Mouse (Mus musculus) lung, adult 2 months (tissue): ENCODE data around the gene Dnmt1. TPM values are rescaled to one million over a fixed set of nuclear protein-coding genes. Genes with fewer than 3 reads are reported as not detected.

Experiments used
- DNase-seq: peaks from one replicate; pipeline ENCODE4 v3.0.0; 2022
- H3K4me1 ChIP-seq: fragments of 200-500 bp; 2 replicates; pipeline ENCODE4 v1.6.1; 2011; ENCODE audit warnings: low read length; ENCODE audit not compliant: control insufficient read depth, insufficient read depth
- H3K4me3 ChIP-seq: fragments of 200-500 bp; replicated peaks from 2 replicates; pipeline ENCODE3; 2011; ENCODE audit warnings: low read depth, mild to moderate bottlenecking, control low read depth, low read length; ENCODE audit errors: extremely low read depth
- CTCF ChIP-seq: fragments of 200-500 bp; IDR thresholded peaks from 2 replicates; pipeline ENCODE4 v1.5.1; 2011; ENCODE audit warnings: mild to moderate bottlenecking, low read length, control low read depth; ENCODE audit not compliant: insufficient read depth
- POLR2A ChIP-seq: fragments of 200-500 bp; IDR thresholded peaks from 2 replicates; pipeline ENCODE4 v1.6.1; 2011; ENCODE audit warnings: low read depth, mild to moderate bottlenecking, control low read depth, low read length, borderline replicate concordance; ENCODE audit errors: extremely low read depth
- WGBS: fragments of 180-500 bp; shearing (Covaris S2); methylation state at CpG from one replicate; pipeline ENCODE4 v1.1.7; 2018; 5-methylcytosine and 5-hydroxymethylcytosine counted together
- polyA plus RNA-seq: library from polyadenylated mRNA; depleted of rRNA; stranded (reverse); fragments of >200 nt; gene quantifications from 2 replicates; pipeline ENCODE4 v1.2.3, GENCODE M21; 2012

The Dnmt1 gene
- polyA plus RNA-seq, 1 experiment, result 22.8 TPM

DNA sequence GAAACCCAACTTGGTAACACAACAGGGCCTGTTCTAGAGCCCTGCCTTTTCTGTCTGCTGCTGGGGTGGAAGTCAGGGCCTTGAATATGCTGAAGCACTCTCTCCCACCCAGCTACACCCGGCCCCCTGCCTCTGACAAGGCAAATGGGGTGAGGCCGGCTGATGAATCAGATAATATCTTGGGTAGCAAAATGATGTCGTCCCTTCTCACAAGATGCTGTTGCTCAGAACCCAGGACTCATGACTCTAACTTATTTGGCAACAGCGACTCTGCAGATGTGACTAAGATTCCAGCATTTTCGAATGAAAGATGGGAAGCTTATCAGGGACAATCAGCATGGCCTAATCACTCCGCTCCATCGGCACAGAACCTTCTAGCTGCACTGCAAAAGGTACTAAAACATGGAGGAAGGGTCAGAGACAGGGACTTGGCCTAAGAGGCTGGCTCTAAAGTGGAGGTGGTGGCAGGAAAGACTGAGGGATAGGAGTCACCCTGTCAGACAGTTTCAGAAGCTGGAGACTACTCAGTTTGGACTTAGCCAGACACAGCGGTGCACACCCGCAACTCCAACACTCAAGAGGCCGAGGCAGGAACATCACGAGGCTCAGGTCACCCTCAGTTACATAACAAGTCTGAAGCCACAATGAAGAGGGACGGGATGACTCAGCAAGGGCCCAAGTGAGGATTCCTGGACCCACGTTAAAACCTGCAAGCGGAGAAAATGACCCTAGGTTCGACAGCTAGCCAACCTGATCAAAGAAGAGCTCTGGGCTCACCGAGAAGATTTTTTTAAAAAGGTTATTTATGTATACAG lies 13.4 kb downstream of the Dnmt1 start:
- TF ChIP-seq POLR2A, result no peak

GRCm38 (mm10) chr9:20944697-20945370 lies 14.9 kb downstream of the Dnmt1 start:
- Histone ChIP-seq H3K4me1 (no peaks in the 10 kb centered on the region), H3K4me3 (no peak overlapping the region)
- 59% methylated on average over 4 of the region's 4 CpGs for WGBS
- DNase-seq, result no peak
- TF ChIP-seq CTCF (no peak), POLR2A (no peak)

More for the DNA sequence above, 13.4 kb downstream of the Dnmt1 start:
- Histone ChIP-seq H3K4me1 (peaks cover 1% of the 10 kb centered on the region; the same call in 1 of the 2 replicates), H3K4me3 (no peak overlapping the region)
- WGBS, result 64% methylated on average over 16 of the region's 16 CpGs
- DNase-seq, result no peak

DNA sequence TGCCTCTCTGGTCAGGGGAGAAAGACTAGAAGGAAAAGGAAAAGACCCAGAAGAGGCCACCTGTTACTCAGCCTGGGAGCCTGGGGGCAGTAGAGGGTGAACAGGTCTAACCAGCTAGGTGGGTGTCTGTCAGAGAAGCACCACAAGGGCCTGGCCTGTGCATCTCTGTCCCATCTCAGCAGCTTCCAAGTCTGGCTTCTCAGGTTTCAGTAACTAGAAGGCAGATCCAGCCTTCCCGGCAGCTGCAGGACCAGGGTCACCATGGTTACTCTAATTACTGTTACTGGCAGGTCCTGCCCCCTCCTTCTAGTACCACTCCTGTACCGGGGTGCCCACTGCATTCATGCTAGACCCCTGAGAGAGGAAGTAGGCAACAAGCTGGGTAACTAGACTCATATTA lies 15.8 kb downstream of the Dnmt1 start:
- 25% methylated on average over 2 of the region's 2 CpGs for WGBS
- DNase-seq, result no peak
- no peak for TF ChIP-seq POLR2A
- TF ChIP-seq CTCF, result no peak
- no peaks in the 10 kb centered on the region for H3K4me1 ChIP-seq
- H3K4me3 ChIP-seq, result no peak overlapping the region

- WGBS, result 83% methylated on average over 7 of the region's 7 CpGs
- TF ChIP-seq CTCF (no peak), POLR2A (no peak)
- no peak for DNase-seq
- Histone ChIP-seq H3K4me1 (no peaks in the 10 kb centered on the region), H3K4me3 (no peak overlapping the region)
Measured at GRCm38 (mm10) chr9:20943396-20943795, 16.3 kb downstream of the Dnmt1 start.

- 88% methylated on average over 3 of the region's 3 CpGs for WGBS
- TF ChIP-seq POLR2A (no peak), CTCF (no peak)
- Histone ChIP-seq H3K4me1 (no peaks in the 10 kb centered on the region), H3K4me3 (no peak overlapping the region)
- DNase-seq, result no peak
Measured at GRCm38 (mm10) chr9:20923258-20923657, 36.4 kb downstream of the Dnmt1 start.

DNA sequence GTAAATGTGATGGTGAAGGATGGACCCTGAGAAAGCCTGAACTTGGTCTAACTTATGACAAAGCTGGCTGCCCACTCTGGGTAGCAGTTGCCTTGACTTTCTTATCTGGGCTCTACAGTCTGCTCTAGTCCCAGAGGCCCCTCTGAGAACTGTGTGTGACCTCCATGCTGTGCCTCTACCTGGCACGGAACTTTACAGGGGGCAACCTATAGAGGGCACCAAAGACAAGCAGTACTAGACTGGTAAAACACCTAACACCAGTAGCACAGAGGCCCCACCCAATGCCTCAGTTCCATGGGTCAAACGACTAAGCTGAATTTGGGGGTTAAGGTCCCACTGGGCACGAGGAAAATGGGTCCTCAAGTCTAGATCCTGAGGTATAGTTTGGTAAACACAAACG lies 43.5 kb downstream of the Dnmt1 start:
- TF ChIP-seq POLR2A (no peak), CTCF (peak; percentile 53)
- no peak overlapping the region for H3K4me3 ChIP-seq
- no peaks in the 10 kb centered on the region for H3K4me1 ChIP-seq
- peak; percentile 23 for DNase-seq
- WGBS, result 64% methylated on average over 4 of the region's 4 CpGs

DNA sequence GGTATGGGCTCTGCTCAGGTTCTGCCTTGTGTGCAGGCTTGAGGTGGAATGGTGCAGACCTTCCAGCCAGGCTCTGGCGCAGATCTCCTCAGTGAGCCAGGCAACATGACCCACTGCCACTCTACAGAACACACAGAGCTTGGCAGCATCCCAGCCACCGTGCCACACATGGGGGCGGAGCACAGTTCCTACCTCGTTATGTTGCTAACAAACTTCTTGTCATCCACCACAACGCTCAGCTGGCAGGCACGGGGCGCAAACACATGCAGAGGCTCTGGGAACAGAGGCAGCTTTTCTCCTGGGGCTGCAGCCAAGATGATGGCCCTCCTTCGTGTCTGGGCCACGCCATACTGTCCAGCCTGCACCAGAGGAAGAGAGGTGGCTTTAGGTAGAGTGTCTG lies 49.7 kb downstream of the Dnmt1 start:
- no peak for DNase-seq
- 81% methylated on average over 9 of the region's 9 CpGs for WGBS
- no peak overlapping the region for H3K4me3 ChIP-seq
- no peak for TF ChIP-seq CTCF
- no peak for TF ChIP-seq POLR2A
- H3K4me1 ChIP-seq, result no peaks in the 10 kb centered on the region

GRCm38 (mm10) chr9:20902174-20902491 lies 57.6 kb downstream of the Dnmt1 start:
- no peak for TF ChIP-seq CTCF
- no peak for TF ChIP-seq POLR2A
- no peak for DNase-seq
- WGBS, result 23% methylated on average over 6 of the region's 6 CpGs

GRCm38 (mm10) chr9:20901466-20902173 lies 58.1 kb downstream of the Dnmt1 start:
- peaks cover 7% of the 10 kb centered on the region for H3K4me1 ChIP-seq
- DNase-seq, result no peak
- whole genome bisulfite sequencing, result 8% methylated on average over 13 of the region's 13 CpGs
- TF ChIP-seq POLR2A, result no peak
- peak; percentile 44; the same call in 1 of the 2 replicates for TF ChIP-seq CTCF
- H3K4me3 ChIP-seq, result no peak overlapping the region

More at GRCm38 (mm10) chr9:20902174-20902491, 57.6 kb downstream of the Dnmt1 start:
- Histone ChIP-seq H3K4me3 (no peak overlapping the region), H3K4me1 (peaks cover 6% of the 10 kb centered on the region)
